Mouse (Mus musculus): ENCODE data around the gene Selenow.

The Selenow gene

GRCm38 (mm10) chr7:15905861-15906260, 16.3 kb downstream of the Selenow start:
- no peak for DNase-seq (ENCODE audit: low spot score)

DNA sequence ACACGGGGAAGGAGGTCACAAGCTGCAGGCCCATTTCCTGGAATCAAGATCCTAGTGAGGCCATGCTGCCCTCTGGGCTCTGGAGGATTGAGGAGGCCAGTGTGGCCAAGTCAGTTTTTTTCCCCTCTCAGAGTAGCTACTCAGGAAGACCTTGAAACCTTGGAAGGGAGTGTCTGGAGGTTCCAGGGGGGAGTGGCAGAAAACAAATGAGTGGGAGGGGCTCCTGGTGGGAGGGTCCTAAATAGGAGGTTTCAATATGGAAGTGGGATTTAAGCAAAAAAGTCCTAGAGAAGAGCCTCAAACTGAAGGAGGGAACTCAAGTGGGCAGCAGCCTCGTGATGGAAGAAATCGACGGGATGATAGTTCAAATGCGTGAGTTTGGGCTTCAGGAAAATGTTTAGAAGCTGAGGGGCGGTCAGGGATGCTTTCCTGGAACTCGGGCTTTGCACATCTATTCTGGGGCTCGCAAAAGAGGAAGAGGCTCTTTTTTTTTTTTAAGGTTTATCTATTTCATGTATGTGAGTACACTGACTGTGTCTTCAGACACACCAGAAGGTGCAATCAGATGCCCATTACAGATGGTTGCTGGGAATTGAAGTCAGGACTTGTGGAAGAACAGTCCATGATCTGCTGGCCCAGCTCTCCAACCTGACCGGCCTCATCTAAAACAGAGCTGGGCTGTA, 20.7 kb downstream of the Selenow start:
- DNase-seq (ENCODE audit: low spot score) = no peak

DNA sequence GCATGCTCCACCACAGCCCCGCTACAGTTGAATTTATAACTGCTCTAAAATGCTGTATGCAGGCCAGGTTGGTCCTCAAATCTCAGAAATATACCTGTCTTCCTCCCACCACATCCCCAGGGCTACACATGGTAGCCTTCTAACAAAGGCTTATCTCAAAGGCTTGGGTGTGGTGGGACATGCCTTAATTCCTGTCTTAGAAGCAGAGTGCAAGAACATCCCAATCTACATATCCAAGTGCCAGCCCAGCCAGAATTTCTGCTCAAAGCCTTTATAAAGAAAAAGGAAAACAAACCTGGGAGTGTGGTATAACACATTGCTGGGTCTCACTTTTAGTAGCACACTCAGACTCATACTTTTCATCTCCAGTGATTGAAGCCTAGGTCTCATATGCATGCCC, 28.0 kb downstream of the Selenow start:
- DNase-seq (ENCODE audit: low spot score) = no peak

- DNase-seq (ENCODE audit: low spot score) = no peak
These were observed 38.1 kb downstream of the Selenow start for GRCm38 (mm10) chr7:15884127-15884526.

DNA sequence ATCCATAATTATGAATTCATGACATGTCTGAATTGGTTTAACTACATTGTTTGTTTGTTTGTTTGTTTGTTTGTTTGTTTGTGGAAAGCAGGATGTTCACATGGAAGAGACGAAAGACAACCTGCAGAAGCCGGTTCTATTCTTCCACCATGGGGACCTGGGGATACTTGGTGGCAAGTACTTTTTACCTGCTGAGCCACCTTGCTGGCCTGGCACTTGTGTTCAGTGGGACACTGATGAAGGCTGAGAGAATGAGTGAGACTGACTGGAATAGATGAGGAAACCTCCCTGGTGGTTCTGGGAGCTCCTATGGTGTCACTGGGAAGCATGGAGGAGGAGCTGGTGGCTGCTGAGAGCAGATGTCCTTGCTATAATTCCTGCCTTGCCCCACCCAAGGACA, 39.9 kb downstream of the Selenow start, which contains the start of gene Crxos:
TSS of gene Crxos (plus strand) at position 301 of the 400 bp plus-strand sequence.
- no peak for DNase-seq (ENCODE audit: low spot score)

- no peak for DNase-seq (ENCODE audit: low spot score)
These were observed 40.4 kb downstream of the Selenow start for GRCm38 (mm10) chr7:15881831-15882230.

DNA sequence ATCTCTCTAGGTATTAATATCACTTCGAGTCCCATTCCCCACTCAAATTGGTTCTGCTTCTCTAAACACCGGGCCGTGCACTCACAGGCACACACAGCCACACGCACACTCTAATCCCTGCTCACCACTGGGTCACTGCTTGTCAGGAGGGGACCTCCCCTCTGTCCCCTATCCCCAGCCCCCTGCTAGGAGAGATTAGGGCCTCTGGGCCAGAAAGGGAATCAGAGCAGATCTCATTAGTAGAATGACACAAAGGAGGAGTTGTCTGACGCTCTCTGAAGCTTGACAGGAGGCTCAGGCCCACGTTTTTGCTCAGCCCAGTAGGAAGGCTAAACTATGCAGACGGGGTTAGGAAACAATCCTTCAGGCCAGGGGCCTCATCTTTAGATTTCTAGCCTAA, 40.8 kb downstream of the Selenow start:
- DNase-seq (ENCODE audit: low spot score) = no peak

GRCm38 (mm10) chr7:15879756-15880155, 42.4 kb downstream of the Selenow start, which contains the start of gene Crx:
Gene Crx (minus strand): TSS chr7:15879968.
- no peak for DNase-seq (ENCODE audit: low spot score)
